Mouse (Mus musculus) MEL (cell line): ENCODE data around the gene Txndc8.

Experiments used
- CHD2 ChIP-seq: IDR thresholded peaks from 2 replicates; pipeline ENCODE4 v1.6.1; 2011; ENCODE audit warnings: low read length, improper control_type of control experiment
- CTCF ChIP-seq, 3 experiments: IDR thresholded peaks in 2 of 3; conservative IDR thresholded peaks in 1 of 3; 2 replicates each; pipeline ENCODE4 v1.5.1; 2011 to 2012; ENCODE audit warnings: low read length in 3 of 3, low read depth in 2 of 3, mild to moderate bottlenecking in 2 of 3, improper control_type of control experiment in 1 of 3, inconsistent platforms in 1 of 3, mixed read lengths in 1 of 3, moderate library complexity in 1 of 3; ENCODE audit not compliant: control insufficient read depth in 1 of 3, insufficient read depth in 1 of 3, poor library complexity in 1 of 3, severe bottlenecking in 1 of 3
- POLR2A ChIP-seq, 2 experiments: IDR thresholded peaks; 2 replicates each; pipeline ENCODE4 v1.6.1; 2011 to 2012; ENCODE audit warnings: low read length in 2 of 2, mild to moderate bottlenecking in 2 of 2, control low read depth in 1 of 2, improper control_type of control experiment in 1 of 2, low read depth in 1 of 2, moderate library complexity in 1 of 2; ENCODE audit not compliant: control insufficient read depth in 1 of 2, insufficient read depth in 1 of 2, poor library complexity in 1 of 2
- POLR2AphosphoS2 ChIP-seq: IDR thresholded peaks from 2 replicates; pipeline ENCODE4 v1.6.1; 2011; ENCODE audit warnings: low read length, improper control_type of control experiment
- RCOR1 ChIP-seq: IDR thresholded peaks from 2 replicates; pipeline ENCODE4 v1.6.1; 2012; ENCODE audit warnings: low read depth, mild to moderate bottlenecking, inconsistent platforms, low read length, improper control_type of control experiment

- no peak for TF ChIP-seq CHD2
- TF ChIP-seq POLR2AphosphoS2: no peak
- no peak for TF ChIP-seq CTCF (IDR thresholded peaks at IDR 0.05 in 2 of 3, conservative IDR thresholded peaks at IDR 0.05 in 1 of 3; ENCODE audit: control insufficient read depth in 1 of 3, insufficient read depth in 1 of 3, low read depth in 2 of 3, low read length in 3 of 3, poor library complexity in 1 of 3, severe bottlenecking in 1 of 3)
- TF ChIP-seq POLR2A (IDR thresholded peaks at IDR 0.05; ENCODE audit: control insufficient read depth in 1 of 2, insufficient read depth in 1 of 2, low read depth in 1 of 2, low read length in 2 of 2, poor library complexity in 1 of 2): no peak
- no peak for TF ChIP-seq RCOR1
These were observed 28.3 kb upstream of the Txndc8 start for GRCm38 (mm10) chr4:58037096-58037705.
